Mouse (Mus musculus) lung, adult 2 months (tissue): ENCODE measurements around the gene BC048562.

Source experiments
- CTCF ChIP-seq: fragments of 200-500 bp; IDR thresholded peaks from 2 replicates; pipeline ENCODE4 v1.5.1; 2011; ENCODE audit warnings: mild to moderate bottlenecking, low read length, control low read depth; ENCODE audit not compliant: insufficient read depth
- POLR2A ChIP-seq: fragments of 200-500 bp; IDR thresholded peaks from 2 replicates; pipeline ENCODE4 v1.6.1; 2011; ENCODE audit warnings: low read depth, mild to moderate bottlenecking, control low read depth, low read length, borderline replicate concordance; ENCODE audit errors: extremely low read depth

GRCm38 (mm10) chr9:108489702-108490558, 53.6 kb downstream of the BC048562 start:
- TF ChIP-seq CTCF (no peak), POLR2A (no peak)
